Mouse (Mus musculus): ENCODE measurements around the gene Lcn9. TPM values are rescaled to one million over a fixed set of nuclear protein-coding genes. Genes with fewer than 3 reads are reported as not detected.
"Not testable (repeated sequence)": the region's sequence is repeated elsewhere in the genome, so short reads cannot be mapped to it uniquely, and the experiment has no call there.

Lcn9 gene
- not detected for total RNA-seq (2022)

GRCm38 (mm10) chr2:25822806-25823205 lies at the start of gene Lcn9:
TSS of gene Lcn9 (plus strand) at chr2:25823153.
- no peak for DNase-seq (ENCODE audit: low spot score in 2 of 2)

GRCm38 (mm10) chr2:25773507-25773906 lies 49.4 kb upstream of the Lcn9 start:
- DNase-seq (ENCODE audit: low spot score in 2 of 2): no peak

GRCm38 (mm10) chr2:25774640-25775039 lies 48.3 kb upstream of the Lcn9 start:
- DNase-seq (ENCODE audit: low spot score in 2 of 2): no peak

- DNase-seq (ENCODE audit: low spot score in 2 of 2): no peak
Measured at GRCm38 (mm10) chr2:25775991-25776390, 47.0 kb upstream of the Lcn9 start.

GRCm38 (mm10) chr2:25776717-25777116 lies 46.2 kb upstream of the Lcn9 start, which contains the start of gene Lcn11:
TSS of gene Lcn11 (plus strand) at chr2:25777017.
- no peak for DNase-seq (ENCODE audit: low spot score in 2 of 2)

- DNase-seq (ENCODE audit: low spot score in 2 of 2): no peak
Measured at GRCm38 (mm10) chr2:25779076-25779475, 43.9 kb upstream of the Lcn9 start.

- DNase-seq (ENCODE audit: low spot score in 2 of 2): no peak
Measured at GRCm38 (mm10) chr2:25780921-25781320, 42.0 kb upstream of the Lcn9 start.

- DNase-seq (ENCODE audit: low spot score in 2 of 2): no peak
Measured at GRCm38 (mm10) chr2:25781957-25782356, 41.0 kb upstream of the Lcn9 start, which contains the start of gene Gm13539. TSS of gene Gm13539 (plus strand) at chr2:25782257.

GRCm38 (mm10) chr2:25785573-25786322 lies 37.2 kb upstream of the Lcn9 start:
- no peak for DNase-seq (ENCODE audit: low spot score in 2 of 2)

- DNase-seq (ENCODE audit: low spot score in 2 of 2): no peak
Measured at GRCm38 (mm10) chr2:25789092-25789491, 33.9 kb upstream of the Lcn9 start.

- DNase-seq (ENCODE audit: low spot score in 2 of 2): no peak
Measured at GRCm38 (mm10) chr2:25797635-25798034, 25.3 kb upstream of the Lcn9 start.

- no peak for DNase-seq (ENCODE audit: low spot score in 2 of 2)
Measured at GRCm38 (mm10) chr2:25798065-25798464, 24.9 kb upstream of the Lcn9 start.

- no peak for DNase-seq (ENCODE audit: low spot score in 2 of 2)
Measured at GRCm38 (mm10) chr2:25811711-25812110, 11.2 kb upstream of the Lcn9 start.

- DNase-seq (ENCODE audit: low spot score in 2 of 2): no peak
Measured at GRCm38 (mm10) chr2:25813364-25813763, 9.6 kb upstream of the Lcn9 start.

- not testable (repeated sequence) for DNase-seq (ENCODE audit: low spot score in 2 of 2)
Measured at GRCm38 (mm10) chr2:25815748-25816147, 7.2 kb upstream of the Lcn9 start, which contains the start of gene Glt6d1. TSS of gene Glt6d1 (minus strand) at chr2:25815848.

GRCm38 (mm10) chr2:25824751-25825150 lies 1.8 kb downstream of the Lcn9 start:
- no peak for DNase-seq (ENCODE audit: low spot score in 2 of 2)

- no peak for DNase-seq (ENCODE audit: low spot score in 2 of 2)
Measured at GRCm38 (mm10) chr2:25828344-25828947, 5.5 kb downstream of the Lcn9 start.

GRCm38 (mm10) chr2:25830786-25831185 lies 7.8 kb downstream of the Lcn9 start:
- DNase-seq (ENCODE audit: low spot score in 2 of 2): no peak

GRCm38 (mm10) chr2:25836291-25836690 lies 13.3 kb downstream of the Lcn9 start:
- peak; percentile 47 to 84 for DNase-seq (ENCODE audit: low spot score in 2 of 2)

GRCm38 (mm10) chr2:25842161-25842560 lies 19.2 kb downstream of the Lcn9 start:
- no peak for DNase-seq (ENCODE audit: low spot score in 2 of 2)

GRCm38 (mm10) chr2:25842758-25843157 lies 19.8 kb downstream of the Lcn9 start:
- DNase-seq (ENCODE audit: low spot score in 2 of 2): peak; percentile 44 to 64

- DNase-seq (ENCODE audit: low spot score in 2 of 2): peak in 1 of 2 experiments; percentile 38
Measured at GRCm38 (mm10) chr2:25844097-25844496, 21.1 kb downstream of the Lcn9 start.

GRCm38 (mm10) chr2:25846516-25846915 lies 23.6 kb downstream of the Lcn9 start:
- no peak for DNase-seq (ENCODE audit: low spot score in 2 of 2)
